Mouse (Mus musculus) ES-Bruce4 (cell line): ENCODE measurements around the gene Gm49318.

Experiments used
- CTCF ChIP-seq: IDR thresholded peaks from one replicate; pipeline ENCODE4 v1.8.1; 2011; ENCODE audit warnings: low read depth, low read length
- EP300 ChIP-seq: IDR thresholded peaks from 2 replicates; pipeline ENCODE4 v1.6.1; 2011; ENCODE audit warnings: low read depth, low read length; ENCODE audit not compliant: insufficient read depth
- POLR2A ChIP-seq: IDR thresholded peaks from one replicate; pipeline ENCODE4 v1.8.1; 2011; ENCODE audit warnings: low read length; ENCODE audit not compliant: insufficient read depth

- TF ChIP-seq POLR2A (no peak), CTCF (no peak), EP300 (no peak)
These were observed 66.5 kb downstream of the Gm49318 start for GRCm38 (mm10) chr9:22004546-22004945.
